Mouse (Mus musculus) heart, embryonic 10.5 days (tissue): ENCODE measurements around the gene Ptafr. TPM values are rescaled to one million over a fixed set of nuclear protein-coding genes. Genes with fewer than 3 reads are reported as not detected.

Experiments used
- DNase-seq: peaks from one replicate; pipeline ENCODE4 v3.0.0-alpha.2; 2017; ENCODE audit warnings: low spot score
- H3K27ac ChIP-seq: fragments of 300-500 bp; sonication (generic); 2 replicates; pipeline ENCODE4 v1.5.1; 2016; ENCODE audit warnings: mild to moderate bottlenecking
- H3K27me3 ChIP-seq: fragments of 300-500 bp; sonication (generic); 2 replicates; pipeline ENCODE4 v1.6.1; 2016; ENCODE audit warnings: mild to moderate bottlenecking; ENCODE audit not compliant: poor library complexity, insufficient read depth, severe bottlenecking
- H3K36me3 ChIP-seq: fragments of 300-500 bp; sonication (generic); 2 replicates; pipeline ENCODE4 v1.6.1; 2016; ENCODE audit warnings: mild to moderate bottlenecking, moderate library complexity
- H3K4me1 ChIP-seq: fragments of 300-500 bp; sonication (generic); 2 replicates; pipeline ENCODE4 v1.6.1; 2016; ENCODE audit warnings: mild to moderate bottlenecking
- H3K4me3 ChIP-seq: fragments of 300-500 bp; sonication (generic); 2 replicates; pipeline ENCODE4 v1.5.1; 2016; ENCODE audit warnings: mild to moderate bottlenecking, moderate library complexity
- H3K9me3 ChIP-seq: fragments of 300-500 bp; sonication (generic); 2 replicates; pipeline ENCODE4 v1.6.1; 2016; ENCODE audit warnings: mild to moderate bottlenecking, moderate library complexity
- WGBS: fragments of 180-500 bp; shearing (Covaris S2); methylation state at CpG from one replicate; pipeline ENCODE4 v1.1.7; 2016; 5-methylcytosine and 5-hydroxymethylcytosine counted together
- polyA plus RNA-seq: library from polyadenylated mRNA; unstranded; fragments of >200 nt; fragmentation: Nextera tagmentation; extraction: Ambion mirVana; gene quantifications from 2 replicates; pipeline ENCODE4 v1.2.1, GENCODE M21; 2016

The Ptafr gene
- polyA plus RNA-seq, 1 experiment from 2014 or later: 0.35 TPM

DNA sequence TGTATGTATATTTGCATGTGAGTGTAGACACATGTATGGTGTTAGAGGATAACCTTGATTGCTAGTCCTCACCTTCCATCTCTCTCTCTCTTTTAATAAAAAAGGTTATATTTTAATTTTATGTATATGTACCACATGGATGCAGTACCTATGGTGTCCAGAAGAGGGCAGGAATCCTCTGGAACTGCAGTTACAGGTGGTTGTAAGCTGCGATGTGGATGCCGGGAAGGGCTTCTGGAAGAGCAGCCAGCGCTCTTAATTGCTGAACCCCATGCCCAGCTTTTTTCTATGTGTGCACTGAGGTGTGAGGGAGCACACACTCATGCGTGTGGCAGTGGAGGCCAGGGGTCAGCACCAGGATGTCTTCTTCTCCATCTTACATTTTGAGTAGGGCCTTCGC lies 5.2 kb downstream of the Ptafr start:
- DNase-seq: no peak
- Histone ChIP-seq H3K36me3 (no peaks in the 10 kb centered on the region), H3K4me1 (peaks cover 6% of the 10 kb centered on the region), H3K27me3 (no peaks in the 10 kb centered on the region), H3K9me3 (peaks cover 3% of the 10 kb centered on the region; the same call in 1 of the 2 replicates), H3K4me3 (no peak overlapping the region), H3K27ac (no peak overlapping the region)
- 85% methylated on average over 5 of the region's 5 CpGs for WGBS

DNA sequence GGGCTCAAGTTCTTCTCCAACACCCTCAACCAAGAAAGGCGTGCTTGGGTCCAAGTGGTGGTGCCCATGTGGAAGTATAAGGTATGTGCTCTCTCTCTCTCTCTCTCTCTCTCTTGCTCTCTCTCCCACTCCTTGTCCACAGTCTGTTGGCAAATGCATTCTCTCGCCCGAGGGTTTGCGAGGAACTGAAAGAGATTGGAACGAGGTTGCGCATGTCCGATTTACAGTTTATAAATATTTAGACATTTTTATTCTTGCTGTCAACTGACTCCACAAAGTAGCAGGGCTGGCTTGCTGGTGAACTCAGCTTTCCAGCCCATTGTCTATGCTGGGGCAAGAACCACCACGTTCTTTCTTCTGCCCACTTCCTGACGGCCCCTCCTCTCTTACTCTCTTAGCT lies 7.3 kb downstream of the Ptafr start:
- 82% methylated on average over 9 of the region's 9 CpGs for WGBS
- H3K36me3 ChIP-seq: no peaks in the 10 kb centered on the region
- no peak for DNase-seq

DNA sequence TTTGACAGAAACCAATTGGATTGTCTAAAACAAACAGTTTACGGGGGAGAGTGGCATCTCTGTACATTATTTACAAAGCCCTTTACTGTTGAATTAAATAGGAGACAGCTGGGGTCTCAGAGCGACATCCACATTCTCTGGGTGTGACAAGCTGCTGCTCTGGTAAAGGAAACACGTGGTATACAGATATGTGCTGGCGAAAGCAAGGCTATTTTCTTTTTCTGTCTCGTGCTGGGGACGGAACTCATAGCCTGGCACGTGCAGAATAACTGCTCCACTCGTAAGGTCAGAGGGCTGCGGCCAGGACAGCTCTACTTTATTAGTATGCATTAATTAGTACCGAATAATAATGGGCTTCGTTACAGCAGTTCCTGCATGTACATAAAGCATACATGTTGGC lies 9.5 kb downstream of the Ptafr start:
- Histone ChIP-seq H3K36me3 (no peaks in the 10 kb centered on the region), H3K27ac (no peak overlapping the region), H3K27me3 (no peaks in the 10 kb centered on the region), H3K9me3 (peaks cover 3% of the 10 kb centered on the region; the same call in 1 of the 2 replicates), H3K4me1 (peaks cover 4% of the 10 kb centered on the region; the same call in 1 of the 2 replicates), H3K4me3 (no peak overlapping the region)
- DNase-seq: no peak
- 63% methylated on average over 11 of the region's 11 CpGs for WGBS

More for the DNA sequence above, 7.3 kb downstream of the Ptafr start:
- H3K4me3 ChIP-seq: no peak overlapping the region
- H3K4me1 ChIP-seq: peaks cover 4% of the 10 kb centered on the region; the same call in 1 of the 2 replicates
- H3K9me3 ChIP-seq: peaks cover 3% of the 10 kb centered on the region; the same call in 1 of the 2 replicates
- H3K27me3 ChIP-seq: no peaks in the 10 kb centered on the region
- no peak overlapping the region for H3K27ac ChIP-seq

DNA sequence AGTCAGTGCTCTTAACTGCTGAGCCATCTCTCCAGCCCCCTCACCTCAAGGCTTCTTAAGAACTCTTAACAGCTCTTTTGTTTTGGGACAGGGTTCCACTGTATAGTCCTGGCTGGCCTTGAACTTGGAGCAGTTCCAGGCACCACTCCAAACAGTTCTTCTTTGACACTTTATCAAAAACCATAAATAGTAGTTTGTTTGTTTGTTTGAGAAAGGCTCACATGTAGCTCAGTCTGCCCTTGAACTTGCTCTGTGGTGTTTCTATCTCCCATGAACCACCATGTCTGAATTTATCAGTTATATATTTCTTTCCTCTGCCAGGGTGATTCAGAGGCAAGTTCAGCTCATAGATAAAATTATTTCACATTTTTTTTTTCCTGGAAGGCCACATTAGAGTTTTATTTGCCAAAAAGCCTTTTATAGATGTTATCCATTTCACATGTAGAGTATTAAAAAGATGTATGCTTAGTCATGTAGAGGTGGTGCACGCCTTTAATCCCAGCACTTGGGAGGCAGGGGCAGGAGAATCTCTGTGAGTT lies 11.0 kb downstream of the Ptafr start:
- 81% methylated on average over 1 of the region's 1 CpGs for WGBS
- DNase-seq: no peak
- H3K27ac ChIP-seq: no peak overlapping the region
- H3K27me3 ChIP-seq: no peaks in the 10 kb centered on the region
- H3K4me1 ChIP-seq: peaks cover 4% of the 10 kb centered on the region; the same call in 1 of the 2 replicates
- H3K9me3 ChIP-seq: no peaks in the 10 kb centered on the region
- H3K4me3 ChIP-seq: no peak overlapping the region
- no peaks in the 10 kb centered on the region for H3K36me3 ChIP-seq

DNA sequence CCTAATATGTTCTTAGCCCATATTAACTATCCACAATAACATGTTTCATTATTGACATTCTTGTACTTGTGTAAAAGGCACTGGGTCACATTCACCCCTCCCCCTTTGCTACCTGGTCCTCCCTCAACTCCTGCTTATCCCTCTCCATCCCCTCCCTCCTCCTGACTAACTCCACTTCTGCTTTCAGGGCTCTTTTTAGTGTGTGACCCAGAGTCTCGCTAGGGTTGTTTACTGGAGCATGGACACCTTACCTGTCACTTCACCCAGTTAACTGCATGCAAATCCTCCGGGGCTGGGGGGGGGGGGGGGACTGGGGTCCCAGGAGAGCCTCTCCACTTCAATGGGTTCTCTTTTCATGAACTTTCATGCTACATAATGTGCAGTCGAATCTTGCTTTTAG lies 19.9 kb downstream of the Ptafr start:
- Histone ChIP-seq H3K36me3 (no peaks in the 10 kb centered on the region), H3K4me1 (peaks cover 8% of the 10 kb centered on the region; the same call in 1 of the 2 replicates), H3K4me3 (no peak overlapping the region), H3K9me3 (no peaks in the 10 kb centered on the region), H3K27ac (no peak overlapping the region), H3K27me3 (no peaks in the 10 kb centered on the region)
- WGBS: 63% methylated on average over 3 of the region's 3 CpGs
- DNase-seq: no peak

DNA sequence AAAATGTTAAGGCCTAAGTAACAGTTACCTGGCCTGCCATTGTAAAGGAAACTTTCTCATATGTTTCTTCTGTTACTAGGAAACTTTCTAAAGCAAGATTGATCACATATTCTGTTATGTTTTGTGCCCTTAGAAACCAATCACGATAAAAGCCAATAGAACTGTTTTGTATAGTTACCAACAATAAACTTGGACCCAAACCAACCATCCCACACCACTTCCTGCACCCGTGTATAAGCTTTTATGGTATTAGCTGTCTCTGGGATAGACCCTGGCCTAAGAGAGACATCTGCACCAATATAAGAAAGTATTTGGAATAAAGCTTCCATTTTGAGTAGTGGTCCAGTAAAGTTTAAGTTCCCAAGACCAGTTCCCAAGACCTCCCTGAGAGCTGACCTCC lies 21.1 kb downstream of the Ptafr start:
- H3K27ac ChIP-seq: no peak overlapping the region
- no peaks in the 10 kb centered on the region for H3K27me3 ChIP-seq
- peaks cover 8% of the 10 kb centered on the region; the same call in 1 of the 2 replicates for H3K4me1 ChIP-seq
- H3K9me3 ChIP-seq: no peaks in the 10 kb centered on the region
- 85% methylated on average over 2 of the region's 2 CpGs for WGBS
- H3K36me3 ChIP-seq: no peaks in the 10 kb centered on the region
- H3K4me3 ChIP-seq: no peak overlapping the region
- no peak for DNase-seq

DNA sequence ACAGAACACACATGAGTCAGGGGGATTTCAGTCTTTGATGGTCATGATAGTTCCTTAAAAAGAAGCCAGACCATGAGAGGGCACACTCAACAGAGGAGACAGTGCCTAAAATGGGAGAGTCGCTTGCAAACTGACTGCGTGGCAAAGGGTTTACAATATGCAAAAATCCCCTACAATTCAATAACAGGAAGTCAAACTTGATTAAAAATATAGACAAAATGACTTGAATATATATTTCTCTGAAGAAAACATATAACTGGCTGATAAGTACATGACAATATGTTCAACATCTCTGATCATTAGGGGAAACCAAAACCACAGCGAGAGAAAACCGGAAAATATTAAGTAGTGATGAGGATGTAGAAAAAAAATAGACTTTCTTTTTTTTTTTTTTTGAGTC lies 22.4 kb downstream of the Ptafr start:
- Histone ChIP-seq H3K27ac (no peak overlapping the region), H3K27me3 (no peaks in the 10 kb centered on the region), H3K36me3 (no peaks in the 10 kb centered on the region), H3K4me3 (no peak overlapping the region), H3K4me1 (peaks cover 8% of the 10 kb centered on the region; the same call in 1 of the 2 replicates), H3K9me3 (no peaks in the 10 kb centered on the region)
- no peak for DNase-seq
- 89% methylated on average over 4 of the region's 4 CpGs for WGBS

DNA sequence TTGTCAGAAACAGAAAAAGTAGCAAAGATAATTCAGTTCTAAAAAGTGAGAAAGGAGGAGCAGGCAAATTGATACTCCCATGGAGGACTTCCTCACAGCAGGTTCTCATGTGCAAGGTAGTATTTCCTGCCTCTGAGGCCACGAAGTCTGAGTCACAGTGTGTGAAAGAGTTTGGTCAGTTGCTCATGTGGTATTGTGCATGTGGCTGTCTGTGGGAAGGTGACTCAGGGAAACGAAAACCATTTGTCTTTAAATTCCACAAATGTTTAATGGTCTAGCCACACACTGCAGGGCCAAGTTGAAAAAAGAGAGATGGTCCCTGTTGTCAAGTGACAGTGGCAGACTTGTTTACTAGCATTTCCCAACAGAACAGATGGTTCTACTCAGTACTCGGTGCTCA lies 24.6 kb downstream of the Ptafr start:
- no peak for DNase-seq
- H3K4me3 ChIP-seq: no peak overlapping the region
- no peak overlapping the region for H3K27ac ChIP-seq
- no peaks in the 10 kb centered on the region for H3K27me3 ChIP-seq
- H3K36me3 ChIP-seq: no peaks in the 10 kb centered on the region
- no peaks in the 10 kb centered on the region for H3K9me3 ChIP-seq
- 0 out of 2 replicates have a peak, but pooled peaks cover 7% of the 10 kb centered on the region for H3K4me1 ChIP-seq
- WGBS: 82% methylated on average over 3 of the region's 3 CpGs

DNA sequence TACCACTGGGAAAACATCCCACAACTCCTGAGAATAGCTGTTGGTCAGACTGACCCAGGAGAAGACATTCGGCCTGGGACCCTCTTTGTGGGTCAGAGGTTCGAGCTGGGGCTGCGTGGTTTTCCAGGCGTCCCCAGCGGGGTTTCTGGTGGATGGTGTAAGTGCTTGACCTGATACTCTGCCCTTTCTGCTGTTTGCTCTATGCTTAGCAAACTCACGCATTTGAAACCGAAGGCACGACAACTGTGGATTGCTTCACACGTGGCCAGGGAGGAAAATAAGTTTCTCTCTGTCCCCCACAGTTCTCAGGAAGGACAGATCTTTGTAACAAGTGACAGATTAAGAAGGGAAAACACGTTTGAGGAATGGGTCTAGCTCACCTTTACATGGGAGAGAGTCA lies 26.8 kb downstream of the Ptafr start:
- H3K4me3 ChIP-seq: no peak overlapping the region
- H3K4me1 ChIP-seq: peaks cover 19% of the 10 kb centered on the region
- H3K27me3 ChIP-seq: no peaks in the 10 kb centered on the region
- H3K36me3 ChIP-seq: no peaks in the 10 kb centered on the region
- no peaks in the 10 kb centered on the region for H3K9me3 ChIP-seq
- WGBS: 81% methylated on average over 10 of the region's 10 CpGs
- DNase-seq: no peak
- no peak overlapping the region for H3K27ac ChIP-seq

DNA sequence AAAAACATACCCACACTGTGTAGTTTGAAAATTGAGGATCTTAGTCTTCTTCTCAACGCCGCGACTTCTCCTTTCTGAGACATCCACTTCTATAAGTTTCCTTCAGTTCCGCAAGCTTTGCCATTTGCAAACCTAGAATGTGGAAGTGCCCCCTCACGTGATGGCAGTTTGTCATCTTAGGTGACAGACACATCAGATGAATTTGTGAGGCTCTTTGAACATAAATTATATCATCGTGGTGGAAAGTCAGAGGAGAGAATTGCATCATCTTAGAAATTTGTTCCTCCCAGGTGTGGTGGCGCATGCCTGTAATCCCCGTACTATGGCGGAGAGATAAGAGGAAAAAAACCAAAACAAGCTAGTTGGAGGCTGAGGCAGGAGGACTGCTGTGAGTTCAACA lies 29.1 kb downstream of the Ptafr start:
- Histone ChIP-seq H3K9me3 (no peaks in the 10 kb centered on the region), H3K4me1 (peaks cover 22% of the 10 kb centered on the region), H3K27me3 (no peaks in the 10 kb centered on the region), H3K36me3 (no peaks in the 10 kb centered on the region), H3K27ac (no peak overlapping the region), H3K4me3 (no peak overlapping the region)
- no peak for DNase-seq
- 94% methylated on average over 9 of the region's 9 CpGs for WGBS

DNA sequence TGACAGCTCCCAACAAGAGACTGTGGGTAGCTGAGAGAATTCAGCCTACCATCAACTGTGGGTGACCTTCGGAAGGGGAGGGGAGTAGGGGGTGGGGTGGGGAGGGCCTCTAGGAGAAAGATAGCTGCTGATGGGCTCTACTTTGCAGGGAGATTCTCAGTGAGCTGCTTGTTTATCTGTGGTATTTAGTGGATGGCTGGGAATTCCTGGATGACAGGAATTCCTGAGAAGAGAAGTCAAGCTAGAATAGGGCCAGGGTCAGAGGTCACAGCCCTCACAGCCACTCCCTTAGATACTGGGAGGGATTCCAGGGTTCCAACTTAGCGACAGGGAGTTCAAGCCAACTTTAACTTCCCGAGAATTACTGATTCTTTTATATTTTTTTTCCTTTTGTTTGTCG lies 30.3 kb downstream of the Ptafr start:
- Histone ChIP-seq H3K4me3 (no peak overlapping the region), H3K9me3 (no peaks in the 10 kb centered on the region), H3K36me3 (no peaks in the 10 kb centered on the region), H3K27ac (peak overlapping the region; percentile 77), H3K27me3 (no peaks in the 10 kb centered on the region), H3K4me1 (peaks cover 22% of the 10 kb centered on the region)
- WGBS: 29% methylated on average over 4 of the region's 4 CpGs
- no peak for DNase-seq

DNA sequence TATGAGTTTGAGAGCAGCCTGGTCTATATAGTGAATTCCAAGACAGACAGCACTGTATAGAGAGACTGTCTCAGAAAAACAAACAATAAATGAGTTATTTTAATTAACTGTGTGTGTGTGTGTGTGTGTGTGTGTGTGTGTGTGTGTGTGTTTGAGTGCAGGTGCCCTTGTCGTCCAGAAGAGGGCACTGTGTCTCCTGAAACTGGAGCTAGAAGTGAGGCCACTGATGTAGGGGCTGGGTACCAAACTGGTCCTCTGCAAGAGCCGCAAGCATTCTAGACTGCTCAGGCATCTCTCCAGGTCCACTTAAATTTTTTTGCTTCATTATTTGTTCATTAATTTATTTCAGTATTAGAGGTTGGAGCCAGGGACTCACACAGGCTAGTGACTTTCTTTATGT lies 35.0 kb downstream of the Ptafr start:
- H3K36me3 ChIP-seq: no peaks in the 10 kb centered on the region
- 77% methylated on average over 2 of the region's 2 CpGs for WGBS
- H3K27ac ChIP-seq: no peak overlapping the region

DNA sequence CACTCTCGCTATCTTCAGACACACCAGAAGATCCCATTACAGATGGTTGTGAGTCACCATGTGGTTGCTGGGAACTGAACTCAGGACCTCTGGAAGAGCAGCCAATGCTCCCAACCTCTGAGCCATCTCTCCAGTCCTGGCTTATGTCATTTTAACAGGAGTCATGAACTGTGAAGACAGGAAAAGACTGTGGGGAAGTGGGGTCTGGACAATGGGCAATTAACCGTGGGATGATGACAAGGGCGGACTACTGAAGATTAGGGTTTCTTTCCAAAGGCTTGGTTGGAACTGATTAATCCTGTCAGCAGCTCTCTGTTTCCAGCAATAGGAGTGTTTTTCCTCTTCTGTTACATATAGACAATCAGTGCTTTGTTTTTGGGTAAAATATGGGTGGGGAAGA lies 35.9 kb downstream of the Ptafr start:
- no peak for DNase-seq
- H3K27me3 ChIP-seq: no peaks in the 10 kb centered on the region
- H3K27ac ChIP-seq: no peak overlapping the region
- H3K36me3 ChIP-seq: no peaks in the 10 kb centered on the region
- H3K4me3 ChIP-seq: no peak overlapping the region
- peaks cover 15% of the 10 kb centered on the region for H3K4me1 ChIP-seq
- WGBS: 53% methylated on average over 3 of the region's 3 CpGs
- no peaks in the 10 kb centered on the region for H3K9me3 ChIP-seq

More for the DNA sequence above, 35.0 kb downstream of the Ptafr start:
- Histone ChIP-seq H3K4me3 (no peak overlapping the region), H3K4me1 (peaks cover 20% of the 10 kb centered on the region), H3K9me3 (no peaks in the 10 kb centered on the region), H3K27me3 (no peaks in the 10 kb centered on the region)
- no peak for DNase-seq

DNA sequence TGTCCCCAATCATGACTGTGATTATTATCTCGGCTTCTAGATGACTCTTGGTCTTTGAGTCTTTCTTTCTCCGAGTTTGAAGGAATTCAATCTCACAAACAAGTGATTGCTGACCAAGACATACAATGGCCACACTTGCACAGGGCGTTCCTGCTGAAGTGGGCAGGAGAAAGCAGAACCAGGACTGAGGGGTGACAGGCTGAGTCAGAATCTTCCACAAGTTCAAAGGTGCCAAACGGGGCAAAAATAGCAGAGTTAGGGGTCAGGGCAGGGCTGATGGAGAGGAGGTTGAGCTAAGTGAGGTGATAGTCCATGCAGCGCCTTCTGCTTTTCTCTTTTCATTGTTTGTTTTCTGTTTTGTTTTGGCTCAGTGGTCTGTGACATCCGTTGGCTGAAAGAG lies 36.6 kb downstream of the Ptafr start:
- no peaks in the 10 kb centered on the region for H3K27me3 ChIP-seq
- no peak overlapping the region for H3K4me3 ChIP-seq
- no peaks in the 10 kb centered on the region for H3K9me3 ChIP-seq
- H3K36me3 ChIP-seq: no peaks in the 10 kb centered on the region
- DNase-seq: no peak
- peaks cover 12% of the 10 kb centered on the region for H3K4me1 ChIP-seq
- no peak overlapping the region for H3K27ac ChIP-seq
- 74% methylated on average over 6 of the region's 6 CpGs for WGBS
